Mouse (Mus musculus) gastrocnemius, postnatal 10 days (tissue): ENCODE data around the gene Ttn. TPM values are rescaled to one million over a fixed set of nuclear protein-coding genes. Genes with fewer than 3 reads are reported as not detected.
A peak's percentile ranks its signal among the peaks of the same experiment; 100 is the strongest.

ENCODE experiments used
- DNase-seq: peaks from one replicate; pipeline ENCODE4 v3.0.0; 2021; ENCODE audit warnings: mixed read lengths
- total RNA-seq, 2 experiments: library from RNA; stranded (reverse); gene quantifications; 2 replicates each; pipeline ENCODE4 v1.2.3; 2021

The Ttn gene
- total RNA-seq, 2 experiments from 2014 or later = 3,966 to 4,807 TPM

- no peak for DNase-seq
Observed at GRCm38 (mm10) chr2:76962045-76962432, 20.3 kb downstream of the Ttn start.

GRCm38 (mm10) chr2:76961420-76962044 lies 20.8 kb downstream of the Ttn start:
- DNase-seq = no peak

GRCm38 (mm10) chr2:76949774-76950173 lies 32.6 kb downstream of the Ttn start:
- DNase-seq = no peak

DNA sequence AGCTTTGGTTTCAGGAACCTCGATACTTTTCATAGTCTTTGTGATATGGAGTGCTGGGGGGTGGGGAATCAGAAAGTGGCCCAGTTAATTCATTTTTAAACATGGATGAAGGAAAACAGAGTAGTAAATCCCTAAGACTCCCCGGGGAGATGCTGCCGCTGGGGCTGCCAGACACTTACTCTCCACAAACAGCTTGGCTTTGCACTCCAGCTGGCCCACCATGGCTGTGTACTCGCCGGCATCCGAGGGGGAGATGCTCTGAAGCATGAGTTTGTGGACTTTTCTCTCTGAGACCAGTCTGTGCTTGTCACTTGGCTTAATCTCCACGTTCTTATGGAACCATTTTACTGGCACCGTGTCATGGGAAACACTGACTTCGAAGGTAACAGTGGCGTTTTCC lies 43.8 kb downstream of the Ttn start:
- DNase-seq = no peak

DNA sequence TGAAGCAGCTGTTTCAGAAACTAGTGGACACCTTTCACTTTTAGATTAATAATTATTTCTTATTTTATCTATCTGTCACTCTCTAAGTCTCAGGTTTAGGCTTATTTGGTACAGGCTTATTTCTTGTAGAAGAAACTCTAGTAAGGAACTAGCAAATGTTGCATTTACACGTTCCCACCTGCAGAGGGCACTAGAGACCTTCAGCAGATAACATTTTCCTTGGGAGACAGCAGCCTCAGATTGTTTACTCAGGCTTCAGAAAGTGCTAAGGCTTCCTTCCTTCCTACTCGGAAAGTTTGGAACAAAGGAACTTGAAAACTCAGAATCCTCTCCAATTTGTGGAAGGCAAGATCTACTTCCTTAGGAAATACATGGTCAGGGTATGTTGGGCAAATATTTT lies 52.6 kb downstream of the Ttn start:
- DNase-seq = peak; percentile 42

DNA sequence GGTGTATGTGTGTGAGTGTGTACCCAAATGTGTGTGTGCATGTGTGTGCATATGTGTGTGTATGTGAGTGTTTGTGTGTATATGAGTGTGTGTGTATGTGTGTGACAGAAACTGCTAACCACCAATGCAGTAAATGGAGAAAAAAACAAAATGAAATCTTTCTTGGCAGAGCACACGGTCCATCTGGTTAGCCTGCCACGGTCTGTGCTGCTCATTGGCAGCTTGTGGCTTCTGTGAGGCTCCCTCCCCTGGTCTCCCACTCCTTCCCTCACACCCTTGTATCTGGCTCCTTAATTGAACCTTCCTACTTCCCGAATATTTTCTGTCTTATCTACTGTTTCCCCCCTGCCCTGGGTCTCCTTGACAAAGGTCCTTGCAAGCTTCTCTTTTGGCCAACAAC lies 53.5 kb downstream of the Ttn start:
- DNase-seq = no peak

- DNase-seq = no peak
Observed at GRCm38 (mm10) chr2:76928298-76928697, 54.0 kb downstream of the Ttn start.

DNA sequence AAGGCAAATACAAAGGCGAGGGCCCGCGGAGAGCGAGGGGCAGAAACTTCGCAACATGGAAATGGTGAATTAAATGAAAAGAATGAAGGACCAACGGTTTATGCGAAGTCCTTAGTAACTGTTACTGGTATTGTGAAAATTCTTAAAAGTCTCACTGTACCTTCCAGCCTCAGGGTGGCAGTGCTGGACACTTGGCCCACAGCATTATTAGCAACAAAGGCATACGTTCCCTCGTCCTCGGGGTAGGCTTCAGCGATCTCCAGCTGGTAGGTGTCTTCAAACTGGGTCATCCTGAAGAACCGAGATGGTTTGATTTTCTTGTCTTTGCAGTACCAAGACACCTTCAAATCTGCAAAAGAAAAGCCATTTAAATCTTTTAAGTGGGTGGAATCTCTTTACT lies 55.4 kb downstream of the Ttn start:
- no peak for DNase-seq

GRCm38 (mm10) chr2:76914959-76915358 lies 67.4 kb downstream of the Ttn start:
- DNase-seq = no peak

DNA sequence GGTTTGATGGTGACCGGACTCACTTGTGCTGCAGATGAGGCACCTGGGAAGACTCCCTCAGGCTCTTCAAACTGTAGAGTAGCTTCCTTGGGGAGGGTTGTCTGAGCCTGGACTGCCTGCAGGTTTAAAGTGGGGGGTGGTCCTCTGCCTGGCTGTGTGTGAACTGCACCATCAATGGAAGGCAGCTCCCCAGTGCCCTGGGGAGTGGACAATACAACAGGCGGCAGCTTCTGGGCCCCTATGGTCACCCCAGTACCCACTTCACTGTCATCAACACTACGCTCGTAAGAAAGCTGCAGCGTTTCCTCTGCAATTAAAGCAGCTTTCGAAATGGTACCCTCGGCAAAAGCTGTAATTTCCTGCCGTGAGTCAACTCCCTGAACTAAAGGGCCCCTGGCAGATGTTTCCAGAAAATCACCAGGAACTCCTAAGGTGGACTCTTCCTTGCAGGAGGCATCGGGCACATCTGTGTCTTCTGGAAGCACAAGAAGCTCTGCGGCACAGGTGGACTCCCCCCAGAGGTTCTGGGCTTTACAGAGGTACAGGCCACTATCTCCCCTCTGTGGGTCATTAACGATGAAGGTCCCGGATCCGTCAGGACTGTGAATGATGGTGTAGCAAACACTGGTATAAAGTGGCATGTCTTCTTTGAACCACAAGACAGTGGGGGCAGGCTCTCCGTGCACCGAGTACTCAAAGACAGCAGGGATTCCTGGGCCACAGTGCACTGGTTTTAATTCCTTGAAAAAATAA lies 73.5 kb downstream of the Ttn start:
- DNase-seq = no peak

DNA sequence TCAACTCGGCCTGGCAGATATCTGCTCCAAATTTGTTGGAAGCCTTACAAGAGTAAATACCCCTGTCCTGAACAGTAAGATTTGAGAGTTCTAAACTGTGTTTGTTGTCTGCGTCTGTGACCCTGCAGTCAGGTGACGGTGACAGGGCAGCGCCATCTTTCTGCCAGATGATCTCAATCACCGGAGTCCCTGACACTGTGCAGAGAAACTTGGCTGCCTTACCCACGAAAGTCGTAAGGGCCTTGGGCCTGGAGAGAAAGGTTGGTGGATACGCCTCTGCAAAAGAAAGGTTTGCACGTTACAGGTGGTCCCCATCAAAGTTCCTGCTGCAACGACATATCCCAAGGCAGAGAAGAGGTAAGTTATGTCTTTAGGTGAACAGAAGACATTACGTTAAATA lies 79.0 kb downstream of the Ttn start:
- DNase-seq = no peak

DNA sequence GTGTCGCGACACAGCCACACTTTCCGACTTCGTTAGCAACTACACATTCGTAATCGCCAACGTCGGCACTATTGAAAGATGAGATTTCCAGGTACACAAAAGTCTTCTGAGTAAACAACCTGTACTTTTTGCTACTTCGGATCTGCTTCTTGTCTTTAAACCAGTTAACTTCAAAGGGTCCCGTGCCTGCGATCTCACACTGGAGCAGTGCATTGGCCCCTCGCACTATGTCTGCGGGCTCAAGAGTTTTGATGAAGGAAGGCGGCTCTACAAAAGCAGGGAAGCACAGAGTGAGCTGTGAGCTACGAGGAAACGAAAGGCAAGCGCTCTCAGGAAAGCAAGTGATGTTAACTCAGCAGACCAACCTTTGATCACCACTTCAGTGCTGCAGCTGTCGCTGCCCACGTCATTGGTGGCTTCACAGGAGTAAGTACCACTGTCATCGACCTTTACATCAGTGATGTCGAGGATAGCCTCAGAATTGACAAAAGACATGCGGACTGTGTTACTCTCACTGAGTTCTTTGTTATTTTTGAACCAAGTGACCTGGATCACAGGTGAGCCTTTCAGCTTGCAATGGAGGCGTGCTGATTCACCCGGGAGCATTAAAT lies 80.8 kb downstream of the Ttn start:
- no peak for DNase-seq

DNA sequence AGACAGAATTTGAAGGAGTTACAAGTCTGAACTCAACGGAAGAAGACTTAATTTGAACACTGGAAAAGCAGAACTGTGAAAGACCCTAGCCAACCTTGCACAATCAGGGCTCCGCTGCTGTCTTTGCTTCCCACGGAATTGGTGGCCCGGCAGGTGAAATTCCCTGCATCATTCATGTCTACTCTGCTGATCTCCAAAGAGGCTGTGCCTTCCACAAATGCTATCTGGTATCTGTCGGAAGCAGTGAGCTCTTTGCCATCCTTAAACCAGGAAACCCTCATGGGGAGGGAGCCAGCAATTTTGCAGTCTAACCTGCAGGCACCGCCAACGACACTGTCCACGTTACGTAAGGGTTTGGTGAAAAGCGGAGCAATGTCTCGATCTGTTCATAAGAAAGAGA lies 82.5 kb downstream of the Ttn start:
- no peak for DNase-seq

DNA sequence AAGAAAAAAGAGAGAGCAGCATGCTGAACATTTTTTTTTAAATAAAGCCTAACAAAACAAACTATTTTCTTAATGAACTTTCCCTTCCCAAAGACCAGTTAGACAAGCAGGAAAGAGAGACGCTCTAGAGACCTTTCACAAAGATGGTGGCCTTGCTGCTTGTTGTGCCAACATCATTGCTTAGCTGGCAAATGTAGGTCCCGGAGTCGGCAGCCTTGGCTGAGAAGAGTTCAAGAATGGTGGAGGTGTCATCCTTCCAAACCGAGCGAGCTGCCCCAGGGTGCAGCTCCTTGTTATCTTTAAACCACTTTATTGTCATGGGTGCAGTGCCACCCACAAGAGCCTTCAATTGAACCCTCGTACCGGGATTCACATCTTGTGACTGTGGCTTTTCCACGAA lies 85.4 kb downstream of the Ttn start:
- DNase-seq = peak; percentile 4

DNA sequence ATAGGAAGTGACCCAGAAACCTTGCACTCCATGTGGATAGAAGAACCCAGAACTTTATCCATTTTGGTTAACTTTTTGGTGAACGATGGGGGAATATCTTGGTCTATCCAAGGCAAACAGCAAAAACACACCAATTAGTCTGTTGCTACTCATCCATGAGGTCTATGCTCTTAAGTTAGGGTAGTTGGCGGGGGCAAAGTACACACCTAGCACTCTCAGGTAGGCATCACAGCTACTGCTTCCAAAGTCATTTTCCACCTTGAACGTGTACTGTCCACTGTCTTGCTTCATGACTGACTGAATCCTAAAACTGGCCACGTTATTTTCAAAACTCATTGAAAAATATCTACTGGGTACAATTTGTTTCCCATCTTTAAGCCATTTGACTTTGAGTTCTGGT lies 87.0 kb downstream of the Ttn start:
- DNase-seq = no peak

DNA sequence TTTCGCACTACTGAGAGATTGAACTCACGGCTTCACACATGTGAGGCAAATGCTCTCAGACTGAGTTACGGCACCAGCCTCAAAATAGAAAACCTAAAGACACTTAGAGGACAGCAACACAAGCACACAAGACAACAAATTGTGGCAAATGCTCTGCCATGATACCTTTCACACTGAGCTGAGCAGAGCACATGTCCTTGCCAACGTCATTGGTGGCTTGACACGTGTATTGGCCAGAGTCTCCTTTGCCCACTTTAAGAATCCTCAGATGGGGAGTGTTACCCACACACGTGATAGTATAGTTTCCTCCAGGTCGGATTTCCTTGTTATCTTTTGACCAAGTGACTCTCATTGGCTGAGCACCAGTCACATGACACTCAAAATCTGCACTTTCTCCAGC lies 93.6 kb downstream of the Ttn start:
- peak; percentile 1 for DNase-seq

DNA sequence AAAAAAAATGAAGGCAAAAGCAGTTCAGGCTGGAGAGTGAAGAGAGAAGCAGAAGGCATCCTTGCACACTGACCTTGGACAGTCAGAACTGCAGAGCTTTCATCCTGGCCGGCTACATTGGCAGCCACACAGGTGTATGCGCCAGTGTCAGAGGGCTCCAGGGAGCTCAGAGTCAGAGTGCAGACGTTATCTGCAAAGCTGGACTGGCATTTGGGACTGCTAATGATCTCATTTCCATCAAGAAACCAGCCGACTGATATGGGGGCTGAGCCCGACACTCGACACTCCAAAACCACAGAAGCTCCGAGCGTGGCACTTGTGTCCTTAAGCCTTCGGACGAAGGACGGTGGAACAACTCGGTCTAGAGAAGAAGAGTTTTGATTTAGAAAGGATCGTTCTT lies 96.5 kb downstream of the Ttn start:
- DNase-seq = no peak

DNA sequence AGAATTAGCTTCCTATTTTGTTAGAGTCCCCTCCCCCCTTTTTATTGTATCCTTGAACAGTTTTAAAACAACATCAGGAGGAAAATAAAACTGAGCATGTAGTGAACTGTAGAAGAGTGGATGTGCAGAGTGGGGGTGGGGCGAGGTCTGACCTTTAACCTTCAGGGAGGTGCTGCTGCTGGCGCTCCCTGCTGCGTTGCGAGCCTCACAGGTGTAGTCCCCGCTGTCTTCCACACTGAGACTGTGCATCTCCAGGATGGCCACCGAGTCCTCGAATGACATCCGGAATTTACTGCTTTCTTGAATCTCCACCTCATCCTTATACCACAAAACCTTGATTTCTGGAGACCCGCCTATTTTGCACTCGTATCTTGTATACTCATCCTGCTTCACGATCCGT lies 100.9 kb downstream of the Ttn start:
- DNase-seq = no peak

- DNase-seq = no peak
Observed at GRCm38 (mm10) chr2:76875587-76875986, 106.8 kb downstream of the Ttn start.

DNA sequence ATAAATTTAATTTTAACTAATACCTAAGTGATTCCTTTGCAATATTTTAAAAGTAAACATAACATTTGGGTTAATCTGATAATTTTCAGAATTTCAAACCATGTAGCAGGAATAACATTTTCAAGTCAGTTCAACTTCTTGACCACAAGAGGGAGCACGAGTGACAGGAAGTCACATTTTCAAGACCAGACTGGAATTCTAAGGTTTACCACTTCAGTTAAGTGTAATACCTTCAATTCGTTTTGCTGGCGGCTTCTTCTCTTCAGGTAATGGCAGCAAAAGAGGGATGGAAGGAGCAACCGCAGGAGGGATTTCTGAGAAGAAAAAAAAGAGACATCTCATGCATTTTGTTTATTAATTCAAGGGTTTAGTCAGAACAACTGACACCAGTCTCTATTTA lies 115.4 kb downstream of the Ttn start:
- DNase-seq = no peak

DNA sequence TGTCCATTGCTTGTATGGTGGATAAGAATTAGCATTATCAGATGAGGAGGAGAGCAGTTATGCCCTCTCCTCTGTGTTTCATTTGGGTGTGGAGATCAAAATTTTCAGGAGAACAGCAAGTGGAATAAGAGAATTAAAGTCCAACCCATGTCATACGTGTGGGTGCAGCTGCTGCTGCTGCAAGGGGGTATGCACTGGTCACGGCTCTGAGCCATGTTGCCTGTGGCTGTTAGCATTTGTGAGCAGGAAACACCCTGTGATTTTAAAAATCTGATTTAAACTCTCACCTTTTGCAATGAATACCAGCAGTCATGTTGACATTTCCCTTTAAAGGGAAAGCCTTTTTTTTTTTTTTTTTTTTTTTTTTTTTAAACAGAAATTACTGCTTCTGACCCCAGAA lies 116.8 kb downstream of the Ttn start:
- DNase-seq = no peak

- DNase-seq = no peak
Observed at GRCm38 (mm10) chr2:76861327-76861726, 121.0 kb downstream of the Ttn start.

GRCm38 (mm10) chr2:76850066-76850465 lies 132.3 kb downstream of the Ttn start:
- DNase-seq = no peak

- no peak for DNase-seq
Observed at GRCm38 (mm10) chr2:76843162-76843561, 139.2 kb downstream of the Ttn start.
